Mouse (Mus musculus) thymus, adult 2 months (tissue): Measurements from ENCODE around the gene Apba2.

Experiments used
- CTCF ChIP-seq: fragments of 200-500 bp; IDR thresholded peaks from 2 replicates; pipeline ENCODE4 v1.5.1; 2012; ENCODE audit warnings: mild to moderate bottlenecking, control low read depth, low read length, moderate library complexity, borderline replicate concordance; ENCODE audit not compliant: control insufficient read depth, poor library complexity, insufficient read depth; ENCODE audit errors: extremely low read depth
- POLR2A ChIP-seq: fragments of 200-500 bp; IDR thresholded peaks from 2 replicates; pipeline ENCODE4 v1.6.1; 2012; ENCODE audit warnings: mild to moderate bottlenecking, low read length, control low read depth, moderate library complexity; ENCODE audit not compliant: control insufficient read depth, poor library complexity, insufficient read depth; ENCODE audit errors: extremely low read depth

DNA sequence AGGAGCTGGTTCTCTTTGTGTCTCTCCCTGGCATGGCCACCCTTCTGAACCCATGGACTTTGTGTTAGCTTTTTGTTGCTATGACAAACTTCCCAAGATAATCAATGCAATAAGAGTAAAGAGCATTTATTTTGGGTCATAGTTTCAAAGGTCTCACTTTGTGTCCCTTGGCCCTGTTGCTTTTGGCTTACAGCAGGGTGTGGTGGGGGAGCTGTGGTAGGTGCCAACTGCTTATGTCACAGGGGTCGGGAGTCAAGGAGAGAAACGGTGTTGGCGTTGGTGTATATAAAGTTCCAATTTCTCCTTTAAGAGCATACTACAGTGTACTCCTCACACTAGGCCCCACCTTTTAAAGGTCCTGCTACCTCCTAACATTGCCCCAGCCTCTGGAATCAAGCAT, 12.1 kb downstream of the Apba2 start:
- no peak for TF ChIP-seq CTCF
- TF ChIP-seq POLR2A = no peak
